Mouse (Mus musculus) forebrain, postnatal 0 days (tissue): ENCODE data around the gene Gdpgp1. TPM values are rescaled to one million over a fixed set of nuclear protein-coding genes. Genes with fewer than 3 reads are reported as not detected.
A peak's percentile ranks its signal among the peaks of the same experiment; 100 is the strongest.

ENCODE experiments used
- ATAC-seq: fragments of 200-750 bp; cut with Nextera tagmentation; 2 replicates; pipeline ENCODE4 v1.8.0; 2017; ENCODE audit warnings: mild to moderate bottlenecking, moderate library complexity
- DNase-seq: peaks from one replicate; pipeline ENCODE4 v3.0.0-alpha.2; 2015
- H3K27ac ChIP-seq: fragments of 300-500 bp; sonication (generic); 2 replicates; pipeline ENCODE4 v1.5.1; 2014; ENCODE audit warnings: low read depth, mild to moderate bottlenecking, antibody characterized with exemption, low read length, moderate library complexity, mixed read lengths
- H3K27me3 ChIP-seq: fragments of 300-500 bp; sonication (generic); 2 replicates; pipeline ENCODE4 v1.6.1; 2014; ENCODE audit warnings: mild to moderate bottlenecking, low read length, mixed read lengths; ENCODE audit not compliant: insufficient read depth
- H3K36me3 ChIP-seq: fragments of 300-500 bp; sonication (generic); 2 replicates; pipeline ENCODE4 v1.6.1; 2014; ENCODE audit warnings: mild to moderate bottlenecking, moderate library complexity; ENCODE audit not compliant: insufficient read depth
- H3K4me1 ChIP-seq: fragments of 300-500 bp; sonication (generic); 2 replicates; pipeline ENCODE4 v1.6.1; 2014; ENCODE audit warnings: antibody characterized with exemption; ENCODE audit not compliant: insufficient read depth
- H3K4me2 ChIP-seq: fragments of 300-500 bp; sonication (generic); 2 replicates; pipeline ENCODE4 v1.6.1; 2014; ENCODE audit warnings: low read depth, mild to moderate bottlenecking, moderate library complexity
- H3K4me3 ChIP-seq: fragments of 300-500 bp; sonication (generic); 2 replicates; pipeline ENCODE4 v1.5.1; 2014; ENCODE audit warnings: low read depth, low read length, mixed read lengths
- H3K9ac ChIP-seq: fragments of 300-500 bp; sonication (generic); 2 replicates; pipeline ENCODE4 v1.6.1; 2014; ENCODE audit warnings: mild to moderate bottlenecking
- H3K9me3 ChIP-seq: fragments of 300-500 bp; sonication (generic); 2 replicates; pipeline ENCODE4 v1.6.1; 2016; ENCODE audit warnings: low read length
- CTCF ChIP-seq: sonication (generic); IDR thresholded peaks from 2 replicates; pipeline ENCODE4 v1.5.1; 2016; ENCODE audit warnings: antibody characterized with exemption, control low read depth, low read depth
- WGBS: fragments of 180-500 bp; shearing (Covaris S2); extraction: QIAGEN DNeasy Blood & Tissue Kit; methylation state at CpG from one replicate; pipeline ENCODE4 v1.1.7; 2014; 5-methylcytosine and 5-hydroxymethylcytosine counted together
- polyA plus RNA-seq: library from polyadenylated mRNA; unstranded; fragments of >200 nt; fragmentation: Nextera tagmentation; extraction: Ambion mirVana; gene quantifications from 2 replicates; pipeline ENCODE4 v1.2.1, GENCODE M21; 2015
- total RNA-seq: library from RNA; depleted of rRNA; stranded (reverse); fragments of >200 nt; gene quantifications from 2 replicates; pipeline ENCODE4 v1.2.3, GENCODE M21; 2014

The Gdpgp1 gene
- total and polyA plus RNA-seq, 2 experiments from 2014 or later = 2.6 to 5.8 TPM

DNA sequence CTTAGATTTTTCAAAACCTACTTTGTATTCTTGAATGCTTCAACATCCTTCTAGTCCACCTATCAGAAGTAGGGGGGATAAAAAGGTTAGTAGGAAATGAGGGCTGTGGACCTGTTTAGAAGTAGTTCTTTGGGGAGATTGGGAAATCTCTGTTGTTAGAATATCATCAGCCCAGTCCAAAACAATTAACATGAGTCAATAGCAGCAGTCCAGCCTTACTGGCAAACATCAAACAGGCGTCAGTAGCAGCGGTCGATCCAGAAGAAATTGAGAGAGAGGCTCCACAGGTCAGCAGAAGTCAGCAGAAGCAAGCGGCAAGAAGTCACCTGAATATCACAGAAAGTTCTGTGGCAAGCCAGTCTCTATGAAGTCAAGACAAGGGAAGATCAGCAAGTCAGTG lies 12.2 kb downstream of the Gdpgp1 start:
- no peak for DNase-seq
- no peaks in the 10 kb centered on the region for H3K4me1 ChIP-seq
- no peaks in the 10 kb centered on the region for H3K9me3 ChIP-seq
- peaks cover 3% of the 10 kb centered on the region; the same call in 1 of the 2 replicates for H3K36me3 ChIP-seq
- WGBS = 98% methylated on average over 4 of the region's 4 CpGs
- ATAC-seq = no peak
- H3K4me3 ChIP-seq = no peak overlapping the region
- H3K27ac ChIP-seq = no peak overlapping the region
- no peak overlapping the region for H3K9ac ChIP-seq
- H3K4me2 ChIP-seq = no peak overlapping the region
- no peak for TF ChIP-seq CTCF
- H3K27me3 ChIP-seq = no peaks in the 10 kb centered on the region

DNA sequence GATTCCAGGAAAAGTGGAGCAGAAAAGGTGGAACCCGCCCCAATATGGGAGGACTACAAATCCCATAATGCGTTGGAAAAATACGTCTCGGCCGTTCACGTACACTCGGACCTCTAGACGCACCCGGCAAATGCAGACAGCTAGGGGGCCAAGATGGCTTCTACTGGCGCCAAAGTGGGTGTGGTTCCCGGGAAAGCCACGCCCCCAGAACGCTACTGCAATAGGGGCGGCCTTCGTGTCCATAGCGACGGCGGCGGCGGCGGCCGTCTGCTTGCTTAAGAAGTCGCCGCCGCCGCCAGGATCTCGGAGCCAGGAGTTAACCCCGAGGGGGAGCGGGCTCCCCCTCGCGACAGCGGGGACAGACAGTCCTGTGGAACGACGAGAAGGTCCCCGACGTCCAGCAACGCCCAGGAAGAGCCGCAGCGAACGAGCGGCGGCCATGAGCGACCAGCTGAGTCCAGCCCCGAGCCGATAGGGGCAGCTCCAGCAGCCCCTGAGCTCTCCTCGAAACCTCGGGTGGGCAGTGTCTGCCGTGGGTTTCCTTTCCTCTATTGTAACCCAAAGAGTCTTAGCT lies 13.6 kb downstream of the Gdpgp1 start, which contains the start of gene Ttll13:
Ttll13 (plus strand) TSS at position 229 of the 574 bp plus-strand sequence.
- H3K9ac ChIP-seq = peak within 1 kb of the TSS; percentile 62
- peak within 1 kb of the TSS; percentile 59 for H3K4me2 ChIP-seq
- no peaks in the 10 kb centered on the region for H3K36me3 ChIP-seq
- WGBS = 2% methylated on average over 48 of the region's 48 CpGs
- H3K9me3 ChIP-seq = no peaks in the 10 kb centered on the region
- ATAC-seq (peak; percentile 99), DNase-seq (peak; percentile 98)
- H3K27ac ChIP-seq = peak within 1 kb of the TSS; percentile 83
- peak within 1 kb of the TSS; percentile 50 for H3K4me3 ChIP-seq
- TF ChIP-seq CTCF = peak; percentile 67
- no peaks in the 10 kb centered on the region for H3K27me3 ChIP-seq
- no peaks in the 10 kb centered on the region for H3K4me1 ChIP-seq

DNA sequence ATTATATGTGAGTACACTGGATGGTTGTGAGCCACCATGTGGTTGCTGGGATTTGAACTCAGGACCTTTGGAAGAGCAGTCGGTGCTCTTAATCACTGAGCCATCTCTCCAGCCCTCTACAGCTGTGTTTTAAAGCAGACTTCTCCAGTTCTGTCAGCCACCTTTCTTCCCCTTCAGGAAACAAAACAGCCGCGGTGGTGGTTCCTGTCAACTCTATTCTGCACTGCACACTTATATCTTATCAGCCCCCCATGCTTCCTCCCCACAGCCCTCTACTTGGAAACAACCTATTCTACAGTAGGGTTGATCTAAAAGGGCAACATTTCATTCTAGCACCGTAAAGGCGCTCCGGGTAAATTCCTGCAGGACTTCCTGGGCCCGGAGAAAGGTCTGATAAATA lies 14.2 kb downstream of the Gdpgp1 start:
- Histone ChIP-seq H3K27ac (no peak overlapping the region), H3K4me3 (peak overlapping the region; percentile 50; the same call in 1 of the 2 replicates), H3K4me1 (no peaks in the 10 kb centered on the region), H3K9me3 (no peaks in the 10 kb centered on the region), H3K27me3 (no peaks in the 10 kb centered on the region), H3K4me2 (peak overlapping the region; percentile 59), H3K9ac (peak overlapping the region; percentile 62), H3K36me3 (no peaks in the 10 kb centered on the region)
- ATAC-seq (no peak), DNase-seq (no peak)
- no peak for TF ChIP-seq CTCF
- 72% methylated on average over 7 of the region's 7 CpGs for WGBS

DNA sequence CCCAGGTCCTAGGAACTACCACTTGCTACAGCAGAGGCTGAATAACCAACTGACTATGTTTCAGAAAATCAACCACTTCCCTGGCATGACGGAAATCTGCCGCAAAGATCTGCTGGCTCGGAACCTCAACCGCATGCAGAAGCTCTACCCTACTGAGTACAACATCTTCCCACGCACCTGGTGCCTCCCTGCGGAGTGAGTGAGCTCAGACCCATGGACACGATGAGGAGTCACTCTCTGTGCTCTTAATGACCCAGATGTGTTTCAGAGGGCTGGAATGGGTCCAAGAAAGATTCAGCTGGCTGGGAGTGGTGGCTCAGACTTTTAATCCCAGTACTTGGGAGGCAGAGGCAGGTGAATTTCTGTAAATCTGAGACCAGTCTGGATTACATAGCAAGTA lies 19.8 kb downstream of the Gdpgp1 start:
- H3K36me3 ChIP-seq = no peaks in the 10 kb centered on the region
- H3K4me2 ChIP-seq = no peak overlapping the region
- 81% methylated on average over 7 of the region's 7 CpGs for WGBS
- no peak for TF ChIP-seq CTCF
- DNase-seq (no peak), ATAC-seq (no peak)
- peaks cover 4% of the 10 kb centered on the region; the same call in 1 of the 2 replicates for H3K27me3 ChIP-seq
- H3K27ac ChIP-seq = no peak overlapping the region
- no peak overlapping the region for H3K9ac ChIP-seq
- H3K9me3 ChIP-seq = no peaks in the 10 kb centered on the region
- H3K4me3 ChIP-seq = no peak overlapping the region
- H3K4me1 ChIP-seq = no peaks in the 10 kb centered on the region

DNA sequence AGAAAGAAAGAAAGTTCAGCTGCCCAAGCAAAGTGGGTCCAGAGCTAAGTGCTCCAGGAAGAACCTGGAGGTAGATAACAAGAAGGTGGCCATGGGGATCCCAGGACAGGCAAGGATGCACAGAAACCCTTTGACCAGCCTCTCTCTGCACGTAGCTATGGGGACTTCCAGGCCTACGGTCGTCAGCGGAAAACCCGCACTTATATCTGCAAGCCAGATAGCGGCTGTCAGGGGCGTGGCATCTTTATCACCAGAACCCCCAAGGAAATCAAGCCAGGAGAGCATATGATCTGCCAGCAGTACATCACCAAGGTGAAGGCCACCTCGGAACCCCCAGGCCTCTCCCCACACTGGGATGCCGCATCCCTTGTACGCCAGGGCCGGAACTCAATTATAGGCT lies 20.2 kb downstream of the Gdpgp1 start:
- H3K4me2 ChIP-seq = no peak overlapping the region
- no peak for TF ChIP-seq CTCF
- ATAC-seq = no peak
- WGBS = 87% methylated on average over 11 of the region's 11 CpGs
- no peak overlapping the region for H3K9ac ChIP-seq
- H3K4me1 ChIP-seq = no peaks in the 10 kb centered on the region
- no peak overlapping the region for H3K4me3 ChIP-seq
- H3K27me3 ChIP-seq = peaks cover 7% of the 10 kb centered on the region
- no peaks in the 10 kb centered on the region for H3K36me3 ChIP-seq
- no peak for DNase-seq
- H3K9me3 ChIP-seq = no peaks in the 10 kb centered on the region
- no peak overlapping the region for H3K27ac ChIP-seq

DNA sequence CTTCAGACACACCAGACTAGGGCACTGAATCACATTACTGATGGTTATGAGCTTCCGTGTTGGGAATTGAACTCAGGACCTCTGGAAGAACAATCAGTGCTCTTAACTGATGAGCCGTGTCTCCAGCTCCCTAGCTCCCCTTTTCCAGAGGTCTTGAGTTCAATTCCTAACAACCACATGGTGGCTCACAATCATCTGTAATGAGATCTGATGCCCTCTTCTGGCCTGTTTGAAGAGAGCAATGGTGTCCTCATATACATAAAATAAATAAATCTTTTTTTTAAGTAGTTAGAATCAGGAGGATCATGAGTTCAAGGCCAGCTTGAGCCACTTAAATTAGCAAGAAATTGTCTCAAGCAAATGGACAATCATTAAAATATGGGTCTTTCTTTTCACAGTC lies 23.3 kb downstream of the Gdpgp1 start:
- Histone ChIP-seq H3K9me3 (no peaks in the 10 kb centered on the region), H3K4me1 (no peaks in the 10 kb centered on the region), H3K36me3 (no peaks in the 10 kb centered on the region), H3K27ac (no peak overlapping the region), H3K27me3 (peaks cover 19% of the 10 kb centered on the region), H3K9ac (no peak overlapping the region), H3K4me3 (no peak overlapping the region), H3K4me2 (no peak overlapping the region)
- no peak for ATAC-seq
- TF ChIP-seq CTCF = no peak
- 79% methylated on average over 2 of the region's 2 CpGs for WGBS
- no peak for DNase-seq

DNA sequence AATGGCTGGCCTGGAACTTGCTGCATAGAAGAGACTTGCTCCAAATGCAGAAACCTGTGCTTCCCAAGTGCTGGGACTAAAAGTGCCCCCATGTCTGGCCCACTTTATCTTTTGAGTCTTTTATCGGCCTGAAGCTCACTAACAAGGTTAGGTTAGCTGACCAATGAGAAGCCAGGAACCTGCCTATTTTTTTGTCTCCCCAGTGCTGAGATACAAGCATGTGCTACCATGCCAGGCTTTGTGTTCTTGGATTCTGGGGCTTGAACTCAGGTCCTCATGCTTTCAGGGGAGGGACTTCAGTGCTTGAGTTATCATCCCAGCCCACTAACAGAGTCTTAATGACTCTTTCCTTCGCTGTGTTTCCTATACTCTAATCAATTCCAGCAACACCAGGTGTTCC lies 25.0 kb downstream of the Gdpgp1 start:
- Histone ChIP-seq H3K9me3 (no peaks in the 10 kb centered on the region), H3K27me3 (peaks cover 19% of the 10 kb centered on the region), H3K4me2 (no peak overlapping the region), H3K4me3 (no peak overlapping the region), H3K4me1 (peaks cover 7% of the 10 kb centered on the region), H3K9ac (no peak overlapping the region), H3K36me3 (no peaks in the 10 kb centered on the region), H3K27ac (no peak overlapping the region)
- DNase-seq (no peak), ATAC-seq (no peak)
- WGBS = 76% methylated on average over 2 of the region's 2 CpGs
- TF ChIP-seq CTCF = no peak
